Mouse (Mus musculus): ENCODE measurements around the gene Sdk1. TPM values are rescaled to one million over a fixed set of nuclear protein-coding genes. Genes with fewer than 3 reads are reported as not detected.

The Sdk1 gene
- total RNA-seq, 2 experiments from 2014 or later, result 3.0 to 3.3 TPM

GRCm38 (mm10) chr5:142071322-142071721, 830.0 kb downstream of the Sdk1 start:
- intact Hi-C loops (cut with DNase I), result no loop called here
- DNase-seq, result no peak

GRCm38 (mm10) chr5:142073901-142074300, 832.6 kb downstream of the Sdk1 start:
- no peak for DNase-seq
- intact Hi-C loops (cut with DNase I), result no loop called here

GRCm38 (mm10) chr5:142074561-142075500, 833.5 kb downstream of the Sdk1 start:
- peak; percentile 33 to 49 for DNase-seq
- intact Hi-C loops (cut with DNase I), result no loop called here

GRCm38 (mm10) chr5:142080661-142081060, 839.4 kb downstream of the Sdk1 start:
- intact Hi-C loops (cut with DNase I), result no loop called here
- DNase-seq, result no peak

- no peak for DNase-seq
- intact Hi-C loops (cut with DNase I), result no loop called here
Measured at GRCm38 (mm10) chr5:142081076-142081475, 839.8 kb downstream of the Sdk1 start.

- DNase-seq, result no peak
- intact Hi-C loops (cut with DNase I), result no loop called here
Measured at GRCm38 (mm10) chr5:142096377-142096841, 855.1 kb downstream of the Sdk1 start.

GRCm38 (mm10) chr5:142100176-142100575, 858.9 kb downstream of the Sdk1 start:
- no peak for DNase-seq
- intact Hi-C loops (cut with DNase I), result no loop called here

GRCm38 (mm10) chr5:142107434-142107833, 866.1 kb downstream of the Sdk1 start:
- DNase-seq, result no peak
- intact Hi-C loops (cut with DNase I), result no loop called here

- intact Hi-C loops (cut with DNase I), result no loop called here
- DNase-seq, result no peak
Measured at GRCm38 (mm10) chr5:142111989-142112388, 870.7 kb downstream of the Sdk1 start.

GRCm38 (mm10) chr5:142113210-142114175, 872.2 kb downstream of the Sdk1 start:
- intact Hi-C loops (cut with DNase I), result no loop called here
- DNase-seq, result no peak

GRCm38 (mm10) chr5:142127779-142128178, 886.5 kb downstream of the Sdk1 start:
- no peak for DNase-seq
- intact Hi-C loops (cut with DNase I), result no loop called here

GRCm38 (mm10) chr5:142128181-142128611, 886.9 kb downstream of the Sdk1 start:
- no peak for DNase-seq
- intact Hi-C loops (cut with DNase I), result no loop called here

GRCm38 (mm10) chr5:142130004-142130403, 888.7 kb downstream of the Sdk1 start:
- no peak for DNase-seq
- intact Hi-C loops (cut with DNase I), result no loop called here

GRCm38 (mm10) chr5:142139978-142140377, 898.7 kb downstream of the Sdk1 start:
- peak in 1 of 2 experiments; percentile 3 for DNase-seq

GRCm38 (mm10) chr5:142149594-142149993, 908.3 kb downstream of the Sdk1 start:
- intact Hi-C loops (cut with DNase I), result no loop called here
- DNase-seq, result no peak

More at GRCm38 (mm10) chr5:142139978-142140377, 898.7 kb downstream of the Sdk1 start:
- intact Hi-C loops (cut with DNase I), result no loop called here

- intact Hi-C loops (cut with DNase I), result no loop called here
- no peak for DNase-seq
Measured at GRCm38 (mm10) chr5:142150756-142151155, 909.5 kb downstream of the Sdk1 start.

- DNase-seq, result no peak
- intact Hi-C loops (cut with DNase I), result no loop called here
Measured at GRCm38 (mm10) chr5:142156868-142157852, 915.9 kb downstream of the Sdk1 start.

- DNase-seq, result no peak
- intact Hi-C loops (cut with DNase I), result no loop called here
Measured at GRCm38 (mm10) chr5:142163483-142163882, 922.2 kb downstream of the Sdk1 start.

GRCm38 (mm10) chr5:142173636-142174035, 932.3 kb downstream of the Sdk1 start:
- intact Hi-C loops (cut with DNase I), result no loop called here

GRCm38 (mm10) chr5:142178164-142178563, 936.9 kb downstream of the Sdk1 start:
- intact Hi-C loops (cut with DNase I), result no loop called here
- no peak for DNase-seq

More at GRCm38 (mm10) chr5:142173636-142174035, 932.3 kb downstream of the Sdk1 start:
- DNase-seq, result no peak
